Mouse (Mus musculus): Measurements from ENCODE around the gene Gpr180. TPM values are rescaled to one million over a fixed set of nuclear protein-coding genes. Genes with fewer than 3 reads are reported as not detected.

Gene Gpr180
- polyA plus RNA-seq, 1 experiment from 2014 or later: 40.3 TPM

DNA sequence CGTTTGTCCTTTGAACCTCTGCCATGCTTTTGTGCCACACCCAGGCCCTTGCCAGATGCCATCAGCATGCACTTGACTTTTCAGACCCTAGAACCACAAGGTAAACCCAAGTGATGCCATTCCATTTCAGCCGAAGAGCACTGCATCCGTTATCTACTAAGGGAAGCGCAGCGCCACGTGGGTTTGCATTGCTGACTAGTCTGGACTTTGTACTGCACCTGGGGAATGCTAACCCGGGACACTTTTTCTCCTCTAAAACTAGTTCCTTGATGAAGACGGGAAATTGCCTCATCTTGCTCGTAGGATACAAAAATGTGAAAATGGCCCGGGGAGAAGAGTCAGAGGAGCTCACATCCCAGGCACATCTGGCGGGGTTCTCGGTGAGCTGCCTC lies 38.7 kb downstream of the Gpr180 start:
- ATAC-seq (ENCODE audit: low FRiP score, low TSS enrichment): peak; percentile 54; the same call in 1 of the 2 replicates
- no peak overlapping the region for H3K4me2 ChIP-seq (replicated peaks; ENCODE audit: low read depth)
- WGBS: 77% methylated on average over 12 of the region's 12 CpGs

GRCm38 (mm10) chr14:118179251-118179650 lies 42.3 kb downstream of the Gpr180 start:
- no peak for DNase-seq (ENCODE audit: low spot score)
- H3K4me2 ChIP-seq (replicated peaks; ENCODE audit: low read depth): no peak overlapping the region; the same call in 1 of the 2 replicates
- no peak for ATAC-seq (ENCODE audit: low FRiP score, low TSS enrichment)
- H3K27ac ChIP-seq (replicated peaks): peak overlapping the region; percentile 87
- no peaks in the 10 kb centered on the region for H3K36me3 ChIP-seq (ENCODE audit: control insufficient read depth, insufficient read depth, low read length)
- WGBS: 12% methylated on average over 1 of the region's 1 CpGs
- H3K4me3 ChIP-seq (ENCODE audit: low read depth, low read length): no peak overlapping the region
- TF ChIP-seq CTCF (IDR thresholded peaks at IDR 0.05; ENCODE audit: low read depth): no peak
- no peak for TF ChIP-seq EP300 (optimal IDR thresholded peaks at IDR 0.05)
- H3K9me3 ChIP-seq (ENCODE audit: control insufficient read depth, low read length): no peaks in the 10 kb centered on the region
- H3K9ac ChIP-seq (ENCODE audit: low read length): no peak overlapping the region
- no peaks in the 10 kb centered on the region for H3K27me3 ChIP-seq (ENCODE audit: control insufficient read depth, insufficient read depth, low read length)
- no peaks in the 10 kb centered on the region for H3K4me1 ChIP-seq (replicated peaks; ENCODE audit: control insufficient read depth, insufficient read depth)

More for the DNA sequence above, 38.7 kb downstream of the Gpr180 start:
- H3K4me3 ChIP-seq (ENCODE audit: low read depth, low read length): no peak overlapping the region
- no peak overlapping the region for H3K27ac ChIP-seq (replicated peaks)
- H3K9me3 ChIP-seq (ENCODE audit: control insufficient read depth, low read length): no peaks in the 10 kb centered on the region
- DNase-seq (ENCODE audit: low spot score): peak; percentile 59
- no peak for TF ChIP-seq CTCF (IDR thresholded peaks at IDR 0.05; ENCODE audit: low read depth)
- no peak for TF ChIP-seq EP300 (optimal IDR thresholded peaks at IDR 0.05)
- H3K4me1 ChIP-seq (replicated peaks; ENCODE audit: control insufficient read depth, insufficient read depth): no peaks in the 10 kb centered on the region
- H3K36me3 ChIP-seq (ENCODE audit: control insufficient read depth, insufficient read depth, low read length): no peaks in the 10 kb centered on the region
- H3K27me3 ChIP-seq (ENCODE audit: control insufficient read depth, insufficient read depth, low read length): no peaks in the 10 kb centered on the region
- no peak overlapping the region for H3K9ac ChIP-seq (ENCODE audit: low read length)

GRCm38 (mm10) chr14:118179701-118180100 lies 42.7 kb downstream of the Gpr180 start:
- peak overlapping the region; percentile 87 for H3K27ac ChIP-seq (replicated peaks)

DNA sequence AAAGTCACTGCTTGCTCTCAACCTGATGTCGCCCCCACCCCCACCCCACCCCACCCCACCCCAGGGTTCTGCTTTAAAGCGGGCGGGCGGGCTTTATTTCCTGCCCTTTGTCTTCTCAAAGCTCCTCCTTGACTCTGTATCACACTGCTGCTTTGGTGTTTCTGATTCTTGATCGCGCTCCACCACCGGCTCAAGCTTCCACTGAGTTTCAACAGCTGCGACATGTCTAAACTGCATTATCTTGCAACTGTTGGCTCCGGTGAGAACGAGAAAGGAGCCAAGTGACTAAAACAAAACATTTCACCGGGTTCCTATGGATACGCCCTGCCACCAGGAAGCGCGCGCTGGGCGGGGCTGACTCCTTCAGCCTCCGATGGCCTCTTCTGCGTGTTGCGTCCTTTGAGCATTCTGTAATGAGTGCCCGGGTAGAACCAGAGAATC lies 43.2 kb downstream of the Gpr180 start:
- peak overlapping the region; percentile 31 for H3K9ac ChIP-seq (ENCODE audit: low read length)
- no peaks in the 10 kb centered on the region for H3K36me3 ChIP-seq (ENCODE audit: control insufficient read depth, insufficient read depth, low read length)
- WGBS: under 1% methylated on average over 20 of the region's 20 CpGs
- H3K4me3 ChIP-seq (ENCODE audit: low read depth, low read length): peak overlapping the region; percentile 42
- ATAC-seq (ENCODE audit: low FRiP score, low TSS enrichment) (peak; percentile 92), DNase-seq (ENCODE audit: low spot score) (peak; percentile 89)
- no peaks in the 10 kb centered on the region for H3K27me3 ChIP-seq (ENCODE audit: control insufficient read depth, insufficient read depth, low read length)
- peak overlapping the region; percentile 87 for H3K27ac ChIP-seq (replicated peaks)
- no peaks in the 10 kb centered on the region for H3K9me3 ChIP-seq (ENCODE audit: control insufficient read depth, low read length)
- H3K4me2 ChIP-seq (replicated peaks; ENCODE audit: low read depth): peak overlapping the region; percentile 78
- H3K4me1 ChIP-seq (replicated peaks; ENCODE audit: control insufficient read depth, insufficient read depth): no peaks in the 10 kb centered on the region
- TF ChIP-seq CTCF (IDR thresholded peaks at IDR 0.05; ENCODE audit: low read depth): no peak
- no peak for TF ChIP-seq EP300 (optimal IDR thresholded peaks at IDR 0.05)

More at GRCm38 (mm10) chr14:118179701-118180100, 42.7 kb downstream of the Gpr180 start:
- peak overlapping the region; percentile 31 for H3K9ac ChIP-seq (ENCODE audit: low read length)
- peak overlapping the region; percentile 78 for H3K4me2 ChIP-seq (replicated peaks; ENCODE audit: low read depth)
- no peaks in the 10 kb centered on the region for H3K36me3 ChIP-seq (ENCODE audit: control insufficient read depth, insufficient read depth, low read length)
- ATAC-seq (ENCODE audit: low FRiP score, low TSS enrichment) (peak; percentile 53), DNase-seq (ENCODE audit: low spot score) (no peak)
- H3K27me3 ChIP-seq (ENCODE audit: control insufficient read depth, insufficient read depth, low read length): no peaks in the 10 kb centered on the region
- H3K4me3 ChIP-seq (ENCODE audit: low read depth, low read length): peak overlapping the region; percentile 42
- WGBS: 23% methylated on average over 7 of the region's 7 CpGs
- TF ChIP-seq CTCF (IDR thresholded peaks at IDR 0.05; ENCODE audit: low read depth) (no peak), EP300 (optimal IDR thresholded peaks at IDR 0.05) (no peak)
- no peaks in the 10 kb centered on the region for H3K4me1 ChIP-seq (replicated peaks; ENCODE audit: control insufficient read depth, insufficient read depth)
- H3K9me3 ChIP-seq (ENCODE audit: control insufficient read depth, low read length): no peaks in the 10 kb centered on the region

DNA sequence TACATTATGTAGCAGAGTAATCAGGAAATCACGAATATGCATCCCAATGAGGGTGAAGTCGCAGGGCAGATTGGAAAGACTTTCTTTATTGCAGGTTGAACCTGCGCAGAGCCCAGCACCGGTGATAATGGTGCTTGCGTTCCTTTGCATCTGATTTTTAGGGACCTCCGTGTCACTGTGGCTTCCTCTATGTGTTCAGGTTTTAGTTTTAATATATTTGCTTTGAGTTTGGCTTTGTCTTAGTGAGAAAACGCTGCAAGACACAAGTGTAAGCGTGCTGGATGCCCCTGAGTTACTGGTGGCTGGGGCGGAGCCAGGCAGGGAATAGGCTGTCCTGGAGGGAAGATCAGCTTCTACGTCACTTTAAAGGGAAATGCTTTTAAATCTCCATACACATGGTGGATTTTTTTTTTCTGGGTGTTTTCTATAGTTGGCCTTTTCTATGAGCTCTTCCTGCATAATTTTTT lies 43.8 kb downstream of the Gpr180 start:
- Histone ChIP-seq H3K4me3 (ENCODE audit: low read depth, low read length) (peak overlapping the region; percentile 42), H3K27ac (replicated peaks) (peak overlapping the region; percentile 87), H3K9ac (ENCODE audit: low read length) (peak overlapping the region; percentile 31), H3K4me1 (replicated peaks; ENCODE audit: control insufficient read depth, insufficient read depth) (no peaks in the 10 kb centered on the region), H3K4me2 (replicated peaks; ENCODE audit: low read depth) (peak overlapping the region; percentile 78), H3K9me3 (ENCODE audit: control insufficient read depth, low read length) (no peaks in the 10 kb centered on the region), H3K27me3 (ENCODE audit: control insufficient read depth, insufficient read depth, low read length) (no peaks in the 10 kb centered on the region), H3K36me3 (ENCODE audit: control insufficient read depth, insufficient read depth, low read length) (no peaks in the 10 kb centered on the region)
- ATAC-seq (ENCODE audit: low FRiP score, low TSS enrichment): peak; percentile 61
- peak; percentile 56 for DNase-seq (ENCODE audit: low spot score)
- WGBS: 5% methylated on average over 10 of the region's 10 CpGs
- no peak for TF ChIP-seq EP300 (optimal IDR thresholded peaks at IDR 0.05)
- no peak for TF ChIP-seq CTCF (IDR thresholded peaks at IDR 0.05; ENCODE audit: low read depth)

DNA sequence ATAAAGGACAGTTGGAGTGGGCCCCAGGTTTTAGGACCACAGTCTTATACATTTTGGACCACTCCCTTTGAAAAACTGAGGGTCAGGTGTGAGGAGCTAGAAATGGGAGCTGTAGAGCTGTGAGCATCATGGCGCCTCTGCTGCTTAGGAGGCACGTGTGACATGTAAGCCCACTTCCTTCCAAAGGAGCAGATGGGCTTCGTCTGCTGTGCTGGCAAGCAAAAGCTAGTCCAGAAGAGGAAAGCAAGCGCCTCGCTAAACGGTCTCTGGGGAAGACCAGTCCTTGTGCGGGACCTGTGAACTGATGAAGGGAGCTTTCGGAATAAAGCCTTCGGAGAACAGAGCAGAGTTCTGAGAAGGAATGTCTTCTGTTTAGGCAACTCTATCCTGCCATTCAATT lies 54.5 kb downstream of the Gpr180 start:
- H3K4me1 ChIP-seq (replicated peaks; ENCODE audit: control insufficient read depth, insufficient read depth): no peaks in the 10 kb centered on the region
- H3K27me3 ChIP-seq (ENCODE audit: control insufficient read depth, insufficient read depth, low read length): no peaks in the 10 kb centered on the region
- no peak for ATAC-seq (ENCODE audit: low FRiP score, low TSS enrichment)
- H3K4me2 ChIP-seq (replicated peaks; ENCODE audit: low read depth): no peak overlapping the region
- H3K9me3 ChIP-seq (ENCODE audit: control insufficient read depth, low read length): no peaks in the 10 kb centered on the region
- DNase-seq (ENCODE audit: low spot score): no peak
- H3K9ac ChIP-seq (ENCODE audit: low read length): no peak overlapping the region
- TF ChIP-seq EP300 (optimal IDR thresholded peaks at IDR 0.05) (no peak), CTCF (IDR thresholded peaks at IDR 0.05; ENCODE audit: low read depth) (no peak)
- no peaks in the 10 kb centered on the region for H3K36me3 ChIP-seq (ENCODE audit: control insufficient read depth, insufficient read depth, low read length)
- WGBS: 59% methylated on average over 9 of the region's 9 CpGs
- no peak overlapping the region for H3K27ac ChIP-seq (replicated peaks)
- no peak overlapping the region for H3K4me3 ChIP-seq (ENCODE audit: low read depth, low read length)
